Mouse (Mus musculus): ENCODE results near the gene Stim2.

GRCm38 (mm10) chr5:54019546-54019945 lies 21.2 kb downstream of the Stim2 start:
- TF ChIP-seq POLR2A (IDR thresholded peaks at IDR 0.05; ENCODE audit: insufficient read length, low read depth) (no peak), POLR2AphosphoS2 (IDR thresholded peaks at IDR 0.05; ENCODE audit: insufficient read length, low read depth) (no peak), TCF12 (IDR thresholded peaks at IDR 0.05; ENCODE audit: insufficient read depth, poor library complexity, severe bottlenecking) (no peak), E2F4 (IDR thresholded peaks at IDR 0.05; ENCODE audit: insufficient read depth) (no peak), CEBPB (IDR thresholded peaks at IDR 0.05; ENCODE audit: insufficient read depth, poor library complexity, severe bottlenecking) (no peak)

All from myocyte (in vitro differentiated cells).